Mouse (Mus musculus) MEL (cell line): ENCODE measurements around the gene Tex2. TPM values are rescaled to one million over a fixed set of nuclear protein-coding genes. Genes with fewer than 3 reads are reported as not detected.

ENCODE experiments used
- DNase-seq: peaks from one replicate; pipeline ENCODE4 v3.0.0; 2011; ENCODE audit warnings: low read depth, low spot score
- H3K27ac ChIP-seq: 2 replicates; pipeline ENCODE4 v1.5.1; 2012; ENCODE audit warnings: low read depth, mild to moderate bottlenecking, control low read depth, low read length, moderate library complexity; ENCODE audit not compliant: control insufficient read depth
- H3K27me3 ChIP-seq, 2 experiments: fragments of 150-350 bp in 1 of 2; sonication (generic) in 1 of 2; 2 replicates each; pipeline ENCODE4 v1.6.1; 2012; ENCODE audit warnings: low read length in 2 of 2, mild to moderate bottlenecking in 2 of 2, improper control_type of control experiment in 1 of 2, moderate library complexity in 1 of 2; ENCODE audit not compliant: insufficient read depth in 2 of 2, control insufficient read depth in 1 of 2
- H3K36me3 ChIP-seq, 2 experiments: 2 replicates each; pipeline ENCODE4 v1.6.1; 2012 to 2014; ENCODE audit warnings: low read length in 2 of 2, improper control_type of control experiment in 1 of 2, inconsistent platforms in 1 of 2, mild to moderate bottlenecking in 1 of 2; ENCODE audit not compliant: insufficient read depth in 2 of 2, control insufficient read depth in 1 of 2
- H3K4me1 ChIP-seq, 2 experiments: fragments of 150-350 bp in 1 of 2; sonication (generic) in 1 of 2; 2 replicates each; pipeline ENCODE4 v1.6.1; 2012; ENCODE audit warnings: low read length in 2 of 2, improper control_type of control experiment in 1 of 2, mild to moderate bottlenecking in 1 of 2; ENCODE audit not compliant: insufficient read depth in 2 of 2, control insufficient read depth in 1 of 2
- H3K4me3 ChIP-seq, 2 experiments: fragments of 150-350 bp in 1 of 2; sonication (generic) in 1 of 2; 2 replicates each; pipeline ENCODE4 v1.5.1; 2012; ENCODE audit warnings: low read depth in 2 of 2, low read length in 2 of 2, mild to moderate bottlenecking in 2 of 2, moderate library complexity in 2 of 2, control low read depth in 1 of 2, improper control_type of control experiment in 1 of 2; ENCODE audit not compliant: control insufficient read depth in 1 of 2, insufficient read depth in 1 of 2
- H3K79me2 ChIP-seq: 2 replicates; pipeline ENCODE4 v1.6.1; 2012; ENCODE audit warnings: mild to moderate bottlenecking, low read length, moderate library complexity; ENCODE audit not compliant: control insufficient read depth, poor library complexity, insufficient read depth
- H3K9ac ChIP-seq: 2 replicates; pipeline ENCODE4 v1.6.1; 2012; ENCODE audit warnings: low read depth, mild to moderate bottlenecking, control low read depth, low read length, moderate library complexity; ENCODE audit not compliant: control insufficient read depth, poor library complexity, severe bottlenecking
- H3K9me3 ChIP-seq: fragments of 150-350 bp; sonication (generic); replicated peaks from 2 replicates; pipeline ENCODE4 v1.6.1; 2012; ENCODE audit warnings: mild to moderate bottlenecking, low read length, improper control_type of control experiment, moderate library complexity; ENCODE audit not compliant: insufficient read depth
- BHLHE40 ChIP-seq: IDR thresholded peaks from 2 replicates; pipeline ENCODE4 v1.6.1; 2012; ENCODE audit warnings: low read depth, mild to moderate bottlenecking, inconsistent platforms, low read length, improper control_type of control experiment, borderline replicate concordance
- E2F4 ChIP-seq: IDR thresholded peaks from 2 replicates; pipeline ENCODE4 v1.6.1; 2011; ENCODE audit warnings: low read depth, low read length, improper control_type of control experiment, borderline replicate concordance
- GATA1 ChIP-seq: IDR thresholded peaks from 2 replicates; pipeline ENCODE4 v1.6.1; 2011; ENCODE audit warnings: low read depth, low read length, improper control_type of control experiment
- KAT2A ChIP-seq: conservative IDR thresholded peaks from 2 replicates; pipeline ENCODE4 v1.6.1; 2012; ENCODE audit warnings: low read depth, low read length, improper control_type of control experiment, inconsistent platforms
- MAFK ChIP-seq: IDR thresholded peaks from 2 replicates; pipeline ENCODE4 v1.6.1; 2011; ENCODE audit warnings: low read depth, mild to moderate bottlenecking, low read length, improper control_type of control experiment, borderline replicate concordance
- MAX ChIP-seq: IDR thresholded peaks from 2 replicates; pipeline ENCODE4 v1.6.1; 2011; ENCODE audit warnings: low read length, improper control_type of control experiment
- MAZ ChIP-seq: IDR thresholded peaks from 2 replicates; pipeline ENCODE4 v1.6.1; 2012; ENCODE audit warnings: low read depth, mild to moderate bottlenecking, inconsistent platforms, low read length, improper control_type of control experiment
- MEF2A ChIP-seq: IDR thresholded peaks from 2 replicates; pipeline ENCODE4 v1.6.1; 2014; ENCODE audit warnings: low read depth, mild to moderate bottlenecking, inconsistent platforms, low read length, improper control_type of control experiment; ENCODE audit not compliant: poor library complexity, insufficient replicate concordance, severe bottlenecking; ENCODE audit errors: extremely low read depth
- MXI1 ChIP-seq: IDR thresholded peaks from 2 replicates; pipeline ENCODE4 v1.6.1; 2011; ENCODE audit warnings: mild to moderate bottlenecking, low read depth, low read length, improper control_type of control experiment
- MYB ChIP-seq: IDR thresholded peaks from 2 replicates; pipeline ENCODE4 v1.6.1; 2011; ENCODE audit warnings: mild to moderate bottlenecking, low read depth, low read length, improper control_type of control experiment
- MYC ChIP-seq: IDR thresholded peaks from 2 replicates; pipeline ENCODE4 v1.6.1; 2011; ENCODE audit warnings: low read depth, mild to moderate bottlenecking, low read length, improper control_type of control experiment, moderate library complexity
- NELFE ChIP-seq: IDR thresholded peaks from 2 replicates; pipeline ENCODE4 v1.6.1; 2011; ENCODE audit warnings: low read depth, low read length, improper control_type of control experiment
- NRF1 ChIP-seq: IDR thresholded peaks from 2 replicates; pipeline ENCODE4 v1.6.1; 2014; ENCODE audit warnings: low read depth, mild to moderate bottlenecking, inconsistent platforms, low read length, improper control_type of control experiment, moderate library complexity; ENCODE audit not compliant: poor library complexity, insufficient read depth, severe bottlenecking
- POLR2A ChIP-seq, 2 experiments: IDR thresholded peaks; 2 replicates each; pipeline ENCODE4 v1.6.1; 2011 to 2012; ENCODE audit warnings: low read length in 2 of 2, mild to moderate bottlenecking in 2 of 2, control low read depth in 1 of 2, improper control_type of control experiment in 1 of 2, low read depth in 1 of 2, moderate library complexity in 1 of 2; ENCODE audit not compliant: control insufficient read depth in 1 of 2, insufficient read depth in 1 of 2, poor library complexity in 1 of 2
- POLR2AphosphoS2 ChIP-seq: IDR thresholded peaks from 2 replicates; pipeline ENCODE4 v1.6.1; 2011; ENCODE audit warnings: low read length, improper control_type of control experiment
- RAD21 ChIP-seq: IDR thresholded peaks from 2 replicates; pipeline ENCODE4 v1.6.1; 2011; ENCODE audit warnings: mild to moderate bottlenecking, low read depth, low read length, improper control_type of control experiment
- RCOR1 ChIP-seq: IDR thresholded peaks from 2 replicates; pipeline ENCODE4 v1.6.1; 2012; ENCODE audit warnings: low read depth, mild to moderate bottlenecking, inconsistent platforms, low read length, improper control_type of control experiment
- TAL1 ChIP-seq: IDR thresholded peaks from 2 replicates; pipeline ENCODE4 v1.6.1; 2012; ENCODE audit warnings: mild to moderate bottlenecking, inconsistent platforms, low read length, moderate library complexity, mixed read lengths
- TBP ChIP-seq: IDR thresholded peaks from 2 replicates; pipeline ENCODE4 v1.8.0; 2011; ENCODE audit warnings: low read depth, low read length, improper control_type of control experiment
- USF1 ChIP-seq: IDR thresholded peaks from 2 replicates; pipeline ENCODE4 v1.6.1; 2014; ENCODE audit warnings: low read depth, mild to moderate bottlenecking, inconsistent platforms, low read length, improper control_type of control experiment, moderate library complexity
- polyA plus RNA-seq, 2 experiments: library from polyadenylated mRNA; stranded (reverse) in 1 of 2; unstranded in 1 of 2; fragments of >175 nt in 1 of 2; fragments of >200 nt in 1 of 2; gene quantifications; 2 replicates each; pipeline versions ENCODE4 v1.2.1 to v1.2.4; 2012; ENCODE audit warnings: low replicate concordance in 2 of 2, low read depth in 1 of 2; ENCODE audit not compliant: insufficient read length in 2 of 2, insufficient read depth in 1 of 2, missing spikeins in 1 of 2
- total RNA-seq: library from RNA; depleted of rRNA; stranded (reverse); fragments of 300-350 nt; gene quantifications from 2 replicates; pipeline ENCODE4 v1.2.3, GENCODE M21; 2012

Gene Tex2
- total and polyA plus RNA-seq, 3 experiments, result 13.7 to 24.8 TPM; not detected in 1

- Histone ChIP-seq H3K36me3 (no peaks in the 10 kb centered on the region; a peak in 1 of 4 replicates), H3K4me1 (no peaks in the 10 kb centered on the region; a peak in 1 of 4 replicates), H3K27me3 (no peaks in the 10 kb centered on the region), H3K4me3 (no peak overlapping the region), H3K79me2 (no peaks in the 10 kb centered on the region), H3K9ac (no peak overlapping the region), H3K9me3 (no peaks in the 10 kb centered on the region), H3K27ac (no peak overlapping the region)
- no peak for TF ChIP-seq TBP
- no peak for TF ChIP-seq MYC
- no peak for TF ChIP-seq MAZ
- TF ChIP-seq MAFK, result no peak
- no peak for TF ChIP-seq MXI1
- DNase-seq, result no peak
Measured at GRCm38 (mm10) chr11:106638551-106639355, 25.5 kb upstream of the Tex2 start.

- H3K27ac ChIP-seq, result no peak overlapping the region
- no peak for DNase-seq
Measured at GRCm38 (mm10) chr11:106637754-106638153, 24.5 kb upstream of the Tex2 start.

GRCm38 (mm10) chr11:106635946-106636345 is 22.7 kb upstream of the Tex2 start:
- Histone ChIP-seq H3K9me3 (no peaks in the 10 kb centered on the region), H3K27ac (no peak overlapping the region), H3K36me3 (no peaks in the 10 kb centered on the region), H3K27me3 (no peaks in the 10 kb centered on the region), H3K9ac (no peak overlapping the region), H3K79me2 (no peaks in the 10 kb centered on the region), H3K4me1 (no peaks in the 10 kb centered on the region; a peak in 1 of 4 replicates), H3K4me3 (no peak overlapping the region)
- TF ChIP-seq MAX (no peak), NELFE (no peak), MEF2A (no peak), POLR2AphosphoS2 (no peak), E2F4 (no peak), BHLHE40 (no peak), RCOR1 (no peak), POLR2A (IDR thresholded peaks at IDR 0.05; ENCODE audit: control insufficient read depth in 1 of 2, insufficient read depth in 1 of 2, low read depth in 1 of 2, low read length in 2 of 2, poor library complexity in 1 of 2) (no peak), RAD21 (no peak)
- no peak for DNase-seq

More at GRCm38 (mm10) chr11:106637754-106638153, 24.5 kb upstream of the Tex2 start:
- Histone ChIP-seq H3K4me1 (no peaks in the 10 kb centered on the region; a peak in 1 of 4 replicates), H3K79me2 (no peaks in the 10 kb centered on the region), H3K27me3 (no peaks in the 10 kb centered on the region), H3K9ac (no peak overlapping the region), H3K4me3 (no peak overlapping the region), H3K36me3 (no peaks in the 10 kb centered on the region; a peak in 1 of 4 replicates), H3K9me3 (no peaks in the 10 kb centered on the region)
- TF ChIP-seq GATA1, result no peak
- TF ChIP-seq MYB, result no peak
- TF ChIP-seq USF1, result no peak
- TF ChIP-seq MYC, result no peak
- no peak for TF ChIP-seq NRF1
- no peak for TF ChIP-seq MAX
- no peak for TF ChIP-seq TAL1
- TF ChIP-seq POLR2AphosphoS2, result no peak
- TF ChIP-seq KAT2A, result no peak
